Mouse (Mus musculus) duodenum, adult 2 months (tissue): ENCODE results near the gene Vmn1r41. TPM values are rescaled to one million over a fixed set of nuclear protein-coding genes. Genes with fewer than 3 reads are reported as not detected.

Source experiments
- polyA plus RNA-seq: library from polyadenylated mRNA; depleted of rRNA; stranded (reverse); fragments of >200 nt; gene quantifications from 2 replicates; pipeline ENCODE4 v1.2.3, GENCODE M21; 2012; ENCODE audit warnings: low replicate concordance; rRNA removed

Vmn1r41 gene
- polyA plus RNA-seq, result not detected in 2 replicates

DNA sequence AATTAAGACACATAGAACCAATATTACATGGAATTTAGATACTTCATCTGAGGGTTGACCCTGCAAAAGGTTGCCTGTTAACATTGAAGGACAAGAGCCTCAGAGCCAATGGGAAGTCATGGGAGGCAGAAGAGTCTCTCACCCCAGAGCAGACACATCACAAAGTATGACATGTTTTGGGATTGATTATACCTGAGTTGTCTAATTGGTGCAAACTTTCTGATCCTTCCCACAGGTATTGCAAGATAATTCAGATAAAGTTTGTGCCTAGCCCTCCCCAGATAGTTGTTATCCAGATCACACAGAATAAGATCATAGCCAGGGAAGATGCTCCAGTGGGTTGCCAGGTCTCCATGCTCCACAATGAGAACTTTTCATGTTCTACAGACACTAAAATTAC, at the start of gene Vmn1r41:
Gene Vmn1r41 (plus strand): TSS at position 301 of the 400 bp plus-strand sequence.

GRCm38 (mm10) chr6:89707240-89707639, 33.3 kb upstream of the Vmn1r41 start, which contains the start of gene Vmn1r40:
TSS of gene Vmn1r40 (plus strand) at chr6:89707540.

Other genes starting within 250 kb of the Vmn1r41 start
- 5.8 and 7.2 TPM in 2 replicates for gene Chchd6, start 145.1 kb upstream of the Vmn1r41 start, polyA plus RNA-seq
- gene Txnrd3, start 96.8 kb upstream of the Vmn1r41 start, polyA plus RNA-seq, result 4.0 and 5.2 TPM in 2 replicates
- gene Vmn1r40, start 33.2 kb upstream of the Vmn1r41 start, polyA plus RNA-seq, result not detected in 2 replicates
- not detected in 2 replicates for gene Vmn1r42, start 135.6 kb downstream of the Vmn1r41 start, polyA plus RNA-seq
- gene Vmn1r43, start 135.6 kb downstream of the Vmn1r41 start, polyA plus RNA-seq, result not detected in 2 replicates
- not detected in 2 replicates for gene Vmn1r44, start 142.9 kb downstream of the Vmn1r41 start, polyA plus RNA-seq
- gene Vmn1r45, start 199.8 kb downstream of the Vmn1r41 start, polyA plus RNA-seq, result not detected in 2 replicates
- gene Vmn1r46, start 228.5 kb downstream of the Vmn1r41 start, polyA plus RNA-seq, result not detected in 2 replicates